Mouse (Mus musculus): ENCODE data around the gene Smim24.

DNA sequence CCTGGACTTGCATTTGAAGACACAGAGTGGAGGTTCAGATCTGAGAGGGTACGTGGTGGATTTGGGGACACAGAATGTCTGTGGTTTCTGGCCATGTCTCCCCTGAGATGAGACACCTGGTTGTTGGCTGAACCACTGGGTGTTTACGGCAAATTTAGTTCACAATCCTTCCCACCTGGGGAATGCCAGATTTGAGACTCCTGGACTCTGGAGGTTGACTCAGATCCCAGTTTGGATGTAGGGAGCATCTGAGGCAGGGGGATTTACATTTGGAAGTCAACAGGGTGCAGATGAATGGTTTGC, 15.5 kb upstream of the Smim24 start:
- TF ChIP-seq CTCF (IDR thresholded peaks at IDR 0.05; ENCODE audit: extremely low read depth, insufficient read length, insufficient replicate concordance, low read depth, low read length) (no peak), POLR2A (IDR thresholded peaks at IDR 0.05; ENCODE audit: low read depth, low read length) (no peak)

Measured in small intestine, adult 2 months (tissue).